Comparison of ENCODE assay signal across 30 mouse cellular contexts in genomic region chr1:64275865-64276264, GRCm38 (mm10).
"Had no signal": no experiment of that assay in that cellular context is flagged by ENCODE, and none has a peak within 500 bp of the region (broad histone marks: within the 10 kb centered on the region; RNA-seq: fewer than 3 reads in every experiment).

No protein-coding gene starts in this region.

- H3K9me3 ChIP-seq: limb, embryonic 10.5 days; limb, embryonic 12.5 days; limb, embryonic 13.5 days; limb, embryonic 15.5 days; liver, embryonic 12.5 days; liver, embryonic 13.5 days; liver, embryonic 15.5 days; lung, embryonic 15.5 days; megakaryocyte, embryonic 14.5 days; midbrain, embryonic 10.5 days; midbrain, embryonic 12.5 days; midbrain, embryonic 13.5 days had no signal

- H3K4me3 ChIP-seq: left cerebral cortex, adult 2 months; limb, embryonic 10.5 days; limb, embryonic 12.5 days; limb, embryonic 13.5 days; limb, embryonic 15.5 days; liver, embryonic 12.5 days; liver, embryonic 13.5 days; liver, embryonic 15.5 days; lung, embryonic 15.5 days; megakaryocyte, embryonic 14.5 days; midbrain, embryonic 10.5 days; midbrain, embryonic 12.5 days; midbrain, embryonic 13.5 days; myocyte had no signal

- H3K4me1 ChIP-seq: limb, embryonic 10.5 days; limb, embryonic 12.5 days; limb, embryonic 13.5 days; limb, embryonic 15.5 days; liver, embryonic 12.5 days; liver, embryonic 13.5 days; liver, embryonic 15.5 days; lung, embryonic 15.5 days; megakaryocyte, embryonic 14.5 days; midbrain, embryonic 10.5 days; midbrain, embryonic 12.5 days; midbrain, embryonic 13.5 days had no signal

- H3K4me2 ChIP-seq: limb, embryonic 12.5 days; limb, embryonic 13.5 days; limb, embryonic 15.5 days; liver, embryonic 11.5 days; liver, embryonic 12.5 days; liver, embryonic 13.5 days; liver, embryonic 15.5 days; lung, embryonic 14.5 days; lung, embryonic 15.5 days; midbrain, embryonic 11.5 days; midbrain, embryonic 12.5 days; midbrain, embryonic 13.5 days had no signal

- ATAC-seq: liver, embryonic 12.5 days; liver, postnatal 0 days; lung, postnatal 0 days; midbrain, embryonic 13.5 days; midbrain, embryonic 16.5 days had no signal

- H3K36me3 ChIP-seq: limb, embryonic 10.5 days; limb, embryonic 12.5 days; limb, embryonic 13.5 days; limb, embryonic 15.5 days; liver, embryonic 12.5 days; liver, embryonic 13.5 days; liver, embryonic 15.5 days; lung, embryonic 15.5 days; midbrain, embryonic 10.5 days; midbrain, embryonic 12.5 days; midbrain, embryonic 13.5 days had no signal

- DNase-seq: left cerebral cortex, postnatal 4 days; liver; liver, embryonic 13.5 days; liver, postnatal 0 days; lung, adult 18-20 months; lung, adult 2 months; lung, embryonic 14.5 days; lung, postnatal 10 days; lung, postnatal 14 days; lung, postnatal 36 days; midbrain, embryonic 14.5 days had no signal

- H3K27me3 ChIP-seq: limb, embryonic 12.5 days; limb, embryonic 13.5 days; limb, embryonic 15.5 days; liver, embryonic 12.5 days; liver, embryonic 13.5 days; liver, embryonic 15.5 days; lung, embryonic 15.5 days; megakaryocyte, embryonic 14.5 days; midbrain, embryonic 12.5 days; midbrain, embryonic 13.5 days had no signal

- H3K9ac ChIP-seq: limb, embryonic 12.5 days; limb, embryonic 13.5 days; limb, embryonic 15.5 days; liver, embryonic 12.5 days; liver, embryonic 13.5 days; liver, embryonic 14.5 days; liver, embryonic 15.5 days; liver, postnatal 0 days; lung, embryonic 14.5 days; lung, embryonic 15.5 days; midbrain, embryonic 12.5 days; midbrain, embryonic 13.5 days had no signal

- H3K27ac ChIP-seq: left cerebral cortex, adult 2 months; limb, embryonic 10.5 days; limb, embryonic 12.5 days; limb, embryonic 13.5 days; limb, embryonic 15.5 days; liver, embryonic 12.5 days; liver, embryonic 13.5 days; liver, embryonic 14.5 days; liver, embryonic 15.5 days; lung, embryonic 15.5 days; macrophage; midbrain, embryonic 10.5 days; midbrain, embryonic 12.5 days; midbrain, embryonic 13.5 days had no signal
